Mouse (Mus musculus) heart, embryonic 10.5 days (tissue): Measurements from ENCODE around the gene Ell. TPM values are rescaled to one million over a fixed set of nuclear protein-coding genes. Genes with fewer than 3 reads are reported as not detected.

ENCODE experiments used
- DNase-seq: peaks from one replicate; pipeline ENCODE4 v3.0.0-alpha.2; 2017; ENCODE audit warnings: low spot score
- H3K27ac ChIP-seq: fragments of 300-500 bp; sonication (generic); 2 replicates; pipeline ENCODE4 v1.5.1; 2016; ENCODE audit warnings: mild to moderate bottlenecking
- H3K27me3 ChIP-seq: fragments of 300-500 bp; sonication (generic); 2 replicates; pipeline ENCODE4 v1.6.1; 2016; ENCODE audit warnings: mild to moderate bottlenecking; ENCODE audit not compliant: poor library complexity, insufficient read depth, severe bottlenecking
- H3K36me3 ChIP-seq: fragments of 300-500 bp; sonication (generic); 2 replicates; pipeline ENCODE4 v1.6.1; 2016; ENCODE audit warnings: mild to moderate bottlenecking, moderate library complexity
- H3K4me1 ChIP-seq: fragments of 300-500 bp; sonication (generic); 2 replicates; pipeline ENCODE4 v1.6.1; 2016; ENCODE audit warnings: mild to moderate bottlenecking
- H3K4me3 ChIP-seq: fragments of 300-500 bp; sonication (generic); 2 replicates; pipeline ENCODE4 v1.5.1; 2016; ENCODE audit warnings: mild to moderate bottlenecking, moderate library complexity
- H3K9me3 ChIP-seq: fragments of 300-500 bp; sonication (generic); 2 replicates; pipeline ENCODE4 v1.6.1; 2016; ENCODE audit warnings: mild to moderate bottlenecking, moderate library complexity
- WGBS: fragments of 180-500 bp; shearing (Covaris S2); methylation state at CpG from one replicate; pipeline ENCODE4 v1.1.7; 2016; 5-methylcytosine and 5-hydroxymethylcytosine counted together
- polyA plus RNA-seq: library from polyadenylated mRNA; unstranded; fragments of >200 nt; fragmentation: Nextera tagmentation; extraction: Ambion mirVana; gene quantifications from 2 replicates; pipeline ENCODE4 v1.2.1, GENCODE M21; 2016

The Ell gene
- polyA plus RNA-seq, 1 experiment from 2014 or later: 18.5 TPM

- H3K4me1 ChIP-seq: peaks cover 84% of the 10 kb centered on the region
- H3K9me3 ChIP-seq: no peaks in the 10 kb centered on the region
- H3K27me3 ChIP-seq: peaks cover 24% of the 10 kb centered on the region; the same call in 1 of the 2 replicates
- H3K4me3 ChIP-seq: peak overlapping the region; percentile 80
- H3K27ac ChIP-seq: peak overlapping the region; percentile 92
- WGBS: 8% methylated on average over 82 of the region's 82 CpGs
- peaks cover 44% of the 10 kb centered on the region for H3K36me3 ChIP-seq
- peak; percentile 84 for DNase-seq
Observed at GRCm38 (mm10) chr8:70594621-70595564, 55.6 kb downstream of the Ell start.

- Histone ChIP-seq H3K9me3 (no peaks in the 10 kb centered on the region), H3K27me3 (peaks cover 24% of the 10 kb centered on the region; the same call in 1 of the 2 replicates), H3K4me3 (no peak overlapping the region), H3K27ac (no peak overlapping the region), H3K36me3 (peaks cover 36% of the 10 kb centered on the region), H3K4me1 (peaks cover 93% of the 10 kb centered on the region)
- DNase-seq: no peak
- 93% methylated on average over 12 of the region's 12 CpGs for WGBS
Observed at GRCm38 (mm10) chr8:70595811-70596210, 56.6 kb downstream of the Ell start.

GRCm38 (mm10) chr8:70596216-70596615 lies 57.0 kb downstream of the Ell start:
- WGBS: 94% methylated on average over 18 of the region's 18 CpGs
- DNase-seq: no peak
- Histone ChIP-seq H3K4me1 (peaks cover 97% of the 10 kb centered on the region), H3K27me3 (peaks cover 24% of the 10 kb centered on the region; the same call in 1 of the 2 replicates), H3K27ac (no peak overlapping the region), H3K36me3 (peaks cover 32% of the 10 kb centered on the region), H3K9me3 (no peaks in the 10 kb centered on the region), H3K4me3 (no peak overlapping the region)

GRCm38 (mm10) chr8:70596775-70597416 lies 57.6 kb downstream of the Ell start:
- Histone ChIP-seq H3K27me3 (peaks cover 24% of the 10 kb centered on the region; the same call in 1 of the 2 replicates), H3K4me1 (peaks cover 97% of the 10 kb centered on the region), H3K27ac (peak overlapping the region; percentile 89; the same call in 1 of the 2 replicates), H3K9me3 (no peaks in the 10 kb centered on the region), H3K4me3 (peak overlapping the region; percentile 68; the same call in 1 of the 2 replicates), H3K36me3 (peaks cover 28% of the 10 kb centered on the region)
- no peak for DNase-seq
- WGBS: 88% methylated on average over 17 of the region's 17 CpGs

GRCm38 (mm10) chr8:70597417-70598272 lies 58.4 kb downstream of the Ell start:
- peaks cover 30% of the 10 kb centered on the region for H3K36me3 ChIP-seq
- peak overlapping the region; percentile 89 for H3K27ac ChIP-seq
- 6% methylated on average over 44 of the region's 68 CpGs for WGBS
- peak overlapping the region; percentile 68 for H3K4me3 ChIP-seq
- no peak for DNase-seq
- H3K4me1 ChIP-seq: peaks cover 90% of the 10 kb centered on the region
- H3K9me3 ChIP-seq: no peaks in the 10 kb centered on the region
- H3K27me3 ChIP-seq: peaks cover 24% of the 10 kb centered on the region; the same call in 1 of the 2 replicates

- 5% methylated on average over 29 of the region's 29 CpGs for WGBS
- H3K36me3 ChIP-seq: peaks cover 36% of the 10 kb centered on the region
- H3K4me3 ChIP-seq: peak overlapping the region; percentile 68
Observed at GRCm38 (mm10) chr8:70598283-70598682, 59.0 kb downstream of the Ell start.

GRCm38 (mm10) chr8:70598722-70599121 lies 59.5 kb downstream of the Ell start:
- H3K27ac ChIP-seq: peak overlapping the region; percentile 89
- peaks cover 79% of the 10 kb centered on the region for H3K4me1 ChIP-seq
- H3K27me3 ChIP-seq: peaks cover 24% of the 10 kb centered on the region; the same call in 1 of the 2 replicates
- H3K4me3 ChIP-seq: peak overlapping the region; percentile 68
- H3K9me3 ChIP-seq: no peaks in the 10 kb centered on the region
- peaks cover 37% of the 10 kb centered on the region for H3K36me3 ChIP-seq
- no peak for DNase-seq
- 24% methylated on average over 10 of the region's 10 CpGs for WGBS

More at GRCm38 (mm10) chr8:70598283-70598682, 59.0 kb downstream of the Ell start:
- Histone ChIP-seq H3K27me3 (peaks cover 24% of the 10 kb centered on the region; the same call in 1 of the 2 replicates), H3K9me3 (no peaks in the 10 kb centered on the region), H3K27ac (peak overlapping the region; percentile 89), H3K4me1 (peaks cover 84% of the 10 kb centered on the region)
- peak; percentile 93 for DNase-seq

- Histone ChIP-seq H3K27ac (peak overlapping the region; percentile 89), H3K9me3 (no peaks in the 10 kb centered on the region), H3K4me3 (no peak overlapping the region; the same call in 1 of the 2 replicates), H3K27me3 (peaks cover 25% of the 10 kb centered on the region; the same call in 1 of the 2 replicates), H3K4me1 (peaks cover 71% of the 10 kb centered on the region), H3K36me3 (peaks cover 37% of the 10 kb centered on the region)
- DNase-seq: no peak
- WGBS: 76% methylated on average over 12 of the region's 12 CpGs
Observed at GRCm38 (mm10) chr8:70599507-70600290, 60.4 kb downstream of the Ell start.

GRCm38 (mm10) chr8:70600473-70601270 lies 61.4 kb downstream of the Ell start:
- Histone ChIP-seq H3K36me3 (peaks cover 36% of the 10 kb centered on the region), H3K27me3 (peaks cover 24% of the 10 kb centered on the region; the same call in 1 of the 2 replicates), H3K27ac (peak overlapping the region; percentile 89), H3K9me3 (no peaks in the 10 kb centered on the region), H3K4me3 (peak overlapping the region; percentile 47), H3K4me1 (peaks cover 61% of the 10 kb centered on the region)
- 16% methylated on average over 10 of the region's 10 CpGs for WGBS
- no peak for DNase-seq

GRCm38 (mm10) chr8:70601271-70601649 lies 62.0 kb downstream of the Ell start:
- H3K36me3 ChIP-seq: peaks cover 30% of the 10 kb centered on the region
- peaks cover 59% of the 10 kb centered on the region for H3K4me1 ChIP-seq
- WGBS: under 1% methylated on average over 26 of the region's 26 CpGs
- H3K27ac ChIP-seq: peak overlapping the region; percentile 89
- H3K9me3 ChIP-seq: no peaks in the 10 kb centered on the region
- H3K27me3 ChIP-seq: peaks cover 19% of the 10 kb centered on the region; the same call in 1 of the 2 replicates
- H3K4me3 ChIP-seq: peak overlapping the region; percentile 47
- peak; percentile 96 for DNase-seq
